Mouse (Mus musculus): ENCODE measurements around the gene Il17re.

- TF ChIP-seq POLR2A (IDR thresholded peaks at IDR 0.05; ENCODE audit: insufficient read depth, low read depth, low read length) (no peak), CTCF (IDR thresholded peaks at IDR 0.05) (peak; percentile 68), EP300 (IDR thresholded peaks at IDR 0.05; ENCODE audit: insufficient read depth, low read depth, low read length) (no peak)
These were observed 30.9 kb upstream of the Il17re start for GRCm38 (mm10) chr6:113427397-113427796.

All from heart, adult 2 months (tissue).